Mouse (Mus musculus) MEL (cell line): ENCODE results near the gene Olfr1428. TPM values are rescaled to one million over a fixed set of nuclear protein-coding genes. Genes with fewer than 3 reads are reported as not detected.

Experiments
- polyA plus RNA-seq, 2 experiments: library from polyadenylated mRNA; stranded (reverse) in 1 of 2; unstranded in 1 of 2; fragments of >175 nt in 1 of 2; fragments of >200 nt in 1 of 2; gene quantifications; 2 replicates each; pipeline versions ENCODE4 v1.2.1 to v1.2.4; 2012; ENCODE audit warnings: low replicate concordance in 2 of 2, low read depth in 1 of 2; ENCODE audit not compliant: insufficient read length in 2 of 2, insufficient read depth in 1 of 2, missing spikeins in 1 of 2
- total RNA-seq: library from RNA; depleted of rRNA; stranded (reverse); fragments of 300-350 nt; gene quantifications from 2 replicates; pipeline ENCODE4 v1.2.3, GENCODE M21; 2012; rRNA removed

The Olfr1428 gene
- total and polyA plus RNA-seq, 3 experiments = not detected

Other genes starting within 250 kb of the Olfr1428 start
- not detected in 2 replicates for gene Olfr1419, start 240.8 kb downstream of the Olfr1428 start, total RNA-seq
- not detected for gene Olfr1419, start 240.8 kb downstream of the Olfr1428 start, polyA plus RNA-seq
- not detected in 2 replicates for gene Olfr1420, start 229.3 kb downstream of the Olfr1428 start, total RNA-seq
- gene Olfr1420, start 229.3 kb downstream of the Olfr1428 start, polyA plus RNA-seq = under 1 TPM in 1 of 2 experiments, not detected in 1; 0.03 TPM
- 5.4 and 6.1 TPM in 2 replicates for gene Patl1, start 203.5 kb downstream of the Olfr1428 start, total RNA-seq
- 10 to 100 TPM in 1 of 2 experiments, not detected in 1; 33.5 TPM for gene Patl1, start 203.5 kb downstream of the Olfr1428 start, polyA plus RNA-seq
- 16.4 and 16.5 TPM in 2 replicates for gene Osbp, start 150.0 kb downstream of the Olfr1428 start, total RNA-seq
- 10 to 100 TPM; 38.8 to 64.6 TPM for gene Osbp, start 150.0 kb downstream of the Olfr1428 start, polyA plus RNA-seq
- 0.04 TPM in 1 of 2 replicates, not detected in the other for gene Olfr1423, start 74.6 kb downstream of the Olfr1428 start, total RNA-seq
- gene Olfr1423, start 74.6 kb downstream of the Olfr1428 start, polyA plus RNA-seq = under 1 TPM in 1 of 2 experiments, not detected in 1; 0.25 TPM
- gene Olfr1424, start 53.2 kb downstream of the Olfr1428 start, total RNA-seq = not detected in 2 replicates
- not detected for gene Olfr1424, start 53.2 kb downstream of the Olfr1428 start, polyA plus RNA-seq
- gene Olfr1425, start 38.2 kb downstream of the Olfr1428 start, total RNA-seq = not detected in 2 replicates
- gene Olfr1425, start 38.2 kb downstream of the Olfr1428 start, polyA plus RNA-seq = not detected
- gene Olfr1426, start 23.9 kb downstream of the Olfr1428 start, total RNA-seq = not detected in 2 replicates
- not detected for gene Olfr1426, start 23.9 kb downstream of the Olfr1428 start, polyA plus RNA-seq
- not detected in 2 replicates for gene Olfr1427, start 12.6 kb downstream of the Olfr1428 start, total RNA-seq
- gene Olfr1427, start 12.6 kb downstream of the Olfr1428 start, polyA plus RNA-seq = not detected
- gene Olfr76, start 7.3 kb upstream of the Olfr1428 start, total RNA-seq = not detected in 2 replicates
- gene Olfr76, start 7.3 kb upstream of the Olfr1428 start, polyA plus RNA-seq = under 1 TPM in 1 of 2 experiments, not detected in 1; 0.03 TPM
- gene Olfr1555-ps1, start 54.2 kb upstream of the Olfr1428 start, total RNA-seq = not detected in 2 replicates
- gene Olfr1555-ps1, start 54.2 kb upstream of the Olfr1428 start, polyA plus RNA-seq = not detected
- not detected in 2 replicates for gene Olfr1431, start 84.7 kb upstream of the Olfr1428 start, total RNA-seq
- not detected for gene Olfr1431, start 84.7 kb upstream of the Olfr1428 start, polyA plus RNA-seq
- gene Olfr1432, start 116.7 kb upstream of the Olfr1428 start, total RNA-seq = not detected in 2 replicates
- not detected for gene Olfr1432, start 116.7 kb upstream of the Olfr1428 start, polyA plus RNA-seq
- gene Olfr262, start 125.8 kb upstream of the Olfr1428 start, total RNA-seq = not detected in 2 replicates
- gene Olfr262, start 125.8 kb upstream of the Olfr1428 start, polyA plus RNA-seq = not detected
- not detected in 2 replicates for gene Olfr235, start 145.1 kb upstream of the Olfr1428 start, total RNA-seq
- not detected for gene Olfr235, start 145.1 kb upstream of the Olfr1428 start, polyA plus RNA-seq
- not detected in 2 replicates for gene Olfr1434, start 164.0 kb upstream of the Olfr1428 start, total RNA-seq
- not detected for gene Olfr1434, start 164.0 kb upstream of the Olfr1428 start, polyA plus RNA-seq
- not detected in 2 replicates for gene Olfr1436, start 183.2 kb upstream of the Olfr1428 start, total RNA-seq
- not detected for gene Olfr1436, start 183.2 kb upstream of the Olfr1428 start, polyA plus RNA-seq
- not detected in 2 replicates for gene Olfr1437, start 209.2 kb upstream of the Olfr1428 start, total RNA-seq
- not detected for gene Olfr1437, start 209.2 kb upstream of the Olfr1428 start, polyA plus RNA-seq
- not detected in 2 replicates for gene Olfr1438-ps1, start 220.0 kb upstream of the Olfr1428 start, total RNA-seq
- gene Olfr1438-ps1, start 220.0 kb upstream of the Olfr1428 start, polyA plus RNA-seq = under 1 TPM in 1 of 2 experiments, not detected in 1; 0.03 TPM